In genomic region chr10:81192270-81192967, GRCm38 (mm10) we compare ENCODE assay signal across 8 mouse cellular contexts. TPM values are rescaled to one million over a fixed set of nuclear protein-coding genes. Genes with fewer than 3 reads are reported as not detected.
DNase-seq lines count a peak whose midpoint lies in the region; ATAC-seq and TF ChIP-seq lines count a peak whose summit lies in the region.

No protein-coding gene starts in this region.

- peak; percentile 49 for ATAC-seq in limb, embryonic 12.5 days (ENCODE audit: insufficient number of reproducible peaks, insufficient read depth, low FRiP score, low TSS enrichment, low read depth)
- peak; percentile 89 for ATAC-seq in midbrain, embryonic 13.5 days

- H3K4me3 ChIP-seq in embryonic facial prominence, embryonic 10.5 days: peak overlapping the region; percentile 75
- peak overlapping the region; percentile 74 for H3K4me3 ChIP-seq in heart, adult 2 months
- peak overlapping the region; percentile 64 for H3K4me3 ChIP-seq in limb, embryonic 12.5 days (replicated peaks)
- peak overlapping the region; percentile 59 for H3K4me3 ChIP-seq in midbrain, embryonic 13.5 days (replicated peaks)

- peak overlapping the region; percentile 94 for H3K27ac ChIP-seq in embryonic facial prominence, embryonic 10.5 days (replicated peaks)
- H3K27ac ChIP-seq in heart, adult 2 months: peak overlapping the region; percentile 97
- peak overlapping the region; percentile 92 for H3K27ac ChIP-seq in limb, embryonic 12.5 days
- H3K27ac ChIP-seq in midbrain, embryonic 13.5 days: peak overlapping the region; percentile 97

- 1% methylated on average over 93 of the region's 93 CpGs for WGBS in embryonic facial prominence, embryonic 10.5 days
- WGBS in heart, adult 2 months: 1% methylated on average over 89 of the region's 93 CpGs
- under 1% methylated on average over 93 of the region's 93 CpGs for WGBS in limb, embryonic 12.5 days
- WGBS in midbrain, embryonic 13.5 days: 1% methylated on average over 90 of the region's 93 CpGs

- H3K9me3 ChIP-seq in embryonic facial prominence, embryonic 10.5 days: no peaks in the 10 kb centered on the region
- no peaks in the 10 kb centered on the region for H3K9me3 ChIP-seq in limb, embryonic 12.5 days
- H3K9me3 ChIP-seq in midbrain, embryonic 13.5 days: no peaks in the 10 kb centered on the region

- H3K9ac ChIP-seq in heart, adult 2 months (ENCODE audit: low read depth, low read length): peak overlapping the region; percentile 92
- H3K9ac ChIP-seq in limb, embryonic 12.5 days (replicated peaks): peak overlapping the region; percentile 76
- H3K9ac ChIP-seq in midbrain, embryonic 13.5 days (replicated peaks): peak overlapping the region; percentile 75

- TF ChIP-seq EP300 in heart, adult 2 months (IDR thresholded peaks at IDR 0.05; ENCODE audit: insufficient read depth, low read depth, low read length): no peak

- no peaks in the 10 kb centered on the region for H3K79me2 ChIP-seq in heart, adult 2 months (replicated peaks; ENCODE audit: control insufficient read depth, insufficient read depth, low read length)

- peak; percentile 24; the same call in 1 of the 2 replicates for TF ChIP-seq CTCF in heart, adult 2 months (IDR thresholded peaks at IDR 0.05)

- H3K4me2 ChIP-seq in limb, embryonic 12.5 days: peak overlapping the region; percentile 92
- H3K4me2 ChIP-seq in midbrain, embryonic 13.5 days (replicated peaks): peak overlapping the region; percentile 83

- peaks cover 36% of the 10 kb centered on the region for H3K36me3 ChIP-seq in embryonic facial prominence, embryonic 10.5 days (replicated peaks)
- no peaks in the 10 kb centered on the region for H3K36me3 ChIP-seq in heart, adult 2 months (ENCODE audit: control insufficient read depth, insufficient read depth, low read length)
- peaks cover 32% of the 10 kb centered on the region for H3K36me3 ChIP-seq in limb, embryonic 12.5 days
- peaks cover 28% of the 10 kb centered on the region for H3K36me3 ChIP-seq in midbrain, embryonic 13.5 days

- TF ChIP-seq POLR2A in heart, adult 2 months (IDR thresholded peaks at IDR 0.05; ENCODE audit: insufficient read depth, low read depth, low read length): peak; percentile 77

- peaks cover 39% of the 10 kb centered on the region for H3K4me1 ChIP-seq in embryonic facial prominence, embryonic 10.5 days
- H3K4me1 ChIP-seq in heart, adult 2 months (ENCODE audit: control insufficient read depth, insufficient read depth, low read length): peaks cover 5% of the 10 kb centered on the region
- H3K4me1 ChIP-seq in limb, embryonic 12.5 days (replicated peaks): peaks cover 25% of the 10 kb centered on the region
- H3K4me1 ChIP-seq in midbrain, embryonic 13.5 days (replicated peaks): peaks cover 30% of the 10 kb centered on the region

- intact Hi-C loops in heart, adult 2 months (cut with DNase I): no loop called here

- H3K27me3 ChIP-seq in embryonic facial prominence, embryonic 10.5 days (replicated peaks; ENCODE audit: low read depth, poor library complexity, severe bottlenecking): peaks cover 48% of the 10 kb centered on the region
- H3K27me3 ChIP-seq in heart, adult 2 months (ENCODE audit: control insufficient read depth, insufficient read depth, low read length): no peaks in the 10 kb centered on the region; the same call in 1 of the 2 replicates
- peaks cover 45% of the 10 kb centered on the region for H3K27me3 ChIP-seq in limb, embryonic 12.5 days
- H3K27me3 ChIP-seq in midbrain, embryonic 13.5 days: peaks cover 36% of the 10 kb centered on the region

- peak; percentile 99 for DNase-seq in heart, adult 11 months
- no peak for DNase-seq in heart, adult 8-10 months (ENCODE audit: low spot score)
- peak; percentile 85 for DNase-seq in embryonic facial prominence, embryonic 10.5 days (ENCODE audit: low spot score)
- DNase-seq in heart, adult 2 months: peak; percentile 89 to 94
- peak; percentile 77 to 80 for DNase-seq in kidney, adult 8-10 months
- DNase-seq in spleen, postnatal 10 days (ENCODE audit: low spot score in 2 of 2): peak; percentile 73 to 85

RNA-seq across cellular contexts. Expression of gene 4930442H23Rik, which starts 8.8 kb away (rescaled TPM):
- not detected for total RNA-seq in heart, adult 8-10 months (2022)
- not detected in 2 replicates for polyA plus RNA-seq in embryonic facial prominence, embryonic 10.5 days (2016; fragmentation: Nextera tagmentation; extraction: Ambion mirVana)
- total RNA-seq in heart, adult 2 months (2021): not detected
- polyA plus RNA-seq in heart, adult 2 months (2012; rRNA removed): not detected in 2 replicates
- polyA plus RNA-seq in limb, embryonic 12.5 days (2016; fragmentation: Nextera tagmentation; extraction: Ambion mirVana): not detected in 2 replicates
- polyA plus RNA-seq in midbrain, embryonic 13.5 days (2015; fragmentation: Nextera tagmentation; extraction: Ambion mirVana): 0.12 and 0.15 TPM in 2 replicates

RNA-seq across cellular contexts. Expression of gene Nmrk2, which starts 9.4 kb away (rescaled TPM):
- total RNA-seq in heart, adult 8-10 months (2022): 10 to 100 TPM in 1 of 4 experiments, 1 to 10 TPM in 3; 5.8 to 18.8 (median 8.2) TPM
- not detected in 2 replicates for polyA plus RNA-seq in embryonic facial prominence, embryonic 10.5 days (2016; fragmentation: Nextera tagmentation; extraction: Ambion mirVana)
- 1 to 10 TPM; 8.7 to 8.8 TPM for total RNA-seq in heart, adult 2 months (2021)
- polyA plus RNA-seq in heart, adult 2 months (2012; rRNA removed): 4.7 and 6.3 TPM in 2 replicates
- not detected in 2 replicates for polyA plus RNA-seq in limb, embryonic 12.5 days (2016; fragmentation: Nextera tagmentation; extraction: Ambion mirVana)
- 0.16 TPM in 1 of 2 replicates, not detected in the other for polyA plus RNA-seq in midbrain, embryonic 13.5 days (2015; fragmentation: Nextera tagmentation; extraction: Ambion mirVana)

RNA-seq across cellular contexts. Expression of gene Dapk3, which starts 9.6 kb away (rescaled TPM):
- 10 to 100 TPM; 26.3 to 35.5 (median 29.8) TPM for total RNA-seq in heart, adult 8-10 months (2022)
- polyA plus RNA-seq in embryonic facial prominence, embryonic 10.5 days (2016; fragmentation: Nextera tagmentation; extraction: Ambion mirVana): 51.5 and 53.2 TPM in 2 replicates
- 10 to 100 TPM; 27.8 to 29.0 TPM for total RNA-seq in heart, adult 2 months (2021)
- 30.6 and 35.5 TPM in 2 replicates for polyA plus RNA-seq in heart, adult 2 months (2012; rRNA removed)
- polyA plus RNA-seq in limb, embryonic 12.5 days (2016; fragmentation: Nextera tagmentation; extraction: Ambion mirVana): 64.2 and 65.7 TPM in 2 replicates
- 48.4 and 67.3 TPM in 2 replicates for polyA plus RNA-seq in midbrain, embryonic 13.5 days (2015; fragmentation: Nextera tagmentation; extraction: Ambion mirVana)

RNA-seq across cellular contexts. Expression of gene Eef2, which starts 16.0 kb away (rescaled TPM):
- 1,000 to 10,000 TPM; 1,076 to 1,267 (median 1,170) TPM for total RNA-seq in heart, adult 8-10 months (2022)
- polyA plus RNA-seq in embryonic facial prominence, embryonic 10.5 days (2016; fragmentation: Nextera tagmentation; extraction: Ambion mirVana): 564 and 572 TPM in 2 replicates
- total RNA-seq in heart, adult 2 months (2021): 1,000 to 10,000 TPM; 1,027 to 1,244 TPM
- 887 and 1,187 TPM in 2 replicates for polyA plus RNA-seq in heart, adult 2 months (2012; rRNA removed)
- polyA plus RNA-seq in limb, embryonic 12.5 days (2016; fragmentation: Nextera tagmentation; extraction: Ambion mirVana): 524 and 544 TPM in 2 replicates
- 565 and 579 TPM in 2 replicates for polyA plus RNA-seq in midbrain, embryonic 13.5 days (2015; fragmentation: Nextera tagmentation; extraction: Ambion mirVana)

RNA-seq across cellular contexts. Expression of gene Pias4, which starts 24.7 kb away (rescaled TPM):
- 10 to 100 TPM; 16.8 to 18.6 (median 17.0) TPM for total RNA-seq in heart, adult 8-10 months (2022)
- 62.2 and 66.3 TPM in 2 replicates for polyA plus RNA-seq in embryonic facial prominence, embryonic 10.5 days (2016; fragmentation: Nextera tagmentation; extraction: Ambion mirVana)
- 10 to 100 TPM; 14.1 to 16.5 TPM for total RNA-seq in heart, adult 2 months (2021)
- polyA plus RNA-seq in heart, adult 2 months (2012; rRNA removed): 22.3 and 23.3 TPM in 2 replicates
- polyA plus RNA-seq in limb, embryonic 12.5 days (2016; fragmentation: Nextera tagmentation; extraction: Ambion mirVana): 57.7 and 62.1 TPM in 2 replicates
- 60.0 and 60.9 TPM in 2 replicates for polyA plus RNA-seq in midbrain, embryonic 13.5 days (2015; fragmentation: Nextera tagmentation; extraction: Ambion mirVana)
